Mouse (Mus musculus) thymus, postnatal 25 days (tissue): ENCODE data around the gene Ubap1l.

Experiments
- DNase-seq: peaks from one replicate; pipeline ENCODE4 v3.0.0; 2022

Gene Ubap1l

GRCm38 (mm10) chr9:65411326-65411725, 50.5 kb downstream of the Ubap1l start:
- DNase-seq, result no peak

GRCm38 (mm10) chr9:65417738-65418137, 56.9 kb downstream of the Ubap1l start:
- DNase-seq, result no peak

- no peak for DNase-seq
Measured at GRCm38 (mm10) chr9:65419633-65420032, 58.8 kb downstream of the Ubap1l start.

GRCm38 (mm10) chr9:65422760-65423501, 62.1 kb downstream of the Ubap1l start, which contains the start of gene Slc51b:
Gene Slc51b (minus strand): TSS chr9:65422955.
- no peak for DNase-seq

- DNase-seq, result no peak
Measured at GRCm38 (mm10) chr9:65424393-65424792, 63.6 kb downstream of the Ubap1l start.

GRCm38 (mm10) chr9:65427511-65427910, 66.7 kb downstream of the Ubap1l start:
- no peak for DNase-seq

- no peak for DNase-seq
Measured at GRCm38 (mm10) chr9:65428003-65428402, 67.2 kb downstream of the Ubap1l start.
